Mouse (Mus musculus) embryonic fibroblast, embryonic 13.5 days (primary cell): ENCODE data around the gene Fat2.

Experiments
- CTCF ChIP-seq: IDR thresholded peaks from 2 replicates; pipeline ENCODE4 v1.5.1; 2011; ENCODE audit warnings: mild to moderate bottlenecking, control low read depth, low read length, moderate library complexity, borderline replicate concordance; ENCODE audit not compliant: insufficient read depth
- POLR2A ChIP-seq: IDR thresholded peaks from 2 replicates; pipeline ENCODE4 v1.6.1; 2011; ENCODE audit warnings: low read depth, mild to moderate bottlenecking, control low read depth, low read length, moderate library complexity

GRCm38 (mm10) chr11:55239496-55239895, 96.9 kb downstream of the Fat2 start:
- TF ChIP-seq CTCF, result no peak
- no peak for TF ChIP-seq POLR2A
